Mouse (Mus musculus) inflammation-experienced regulatory T-cells (primary cell): ENCODE measurements around the gene Inf2. TPM values are rescaled to one million over a fixed set of nuclear protein-coding genes. Genes with fewer than 3 reads are reported as not detected.

Experiments
- polyA plus RNA-seq, 2 experiments: library from polyadenylated mRNA; unstranded; fragments of 100-300 nt; shearing (Covaris generic); gene quantifications; one replicate each; pipeline ENCODE4 v1.2.1; 2017

Gene Inf2
- 10 to 100 TPM; 13.0 to 22.7 TPM for polyA plus RNA-seq

GRCm38 (mm10) chr12:112588426-112589256, at the start of gene Inf2:
Gene Inf2, plus strand, starts transcription at chr12:112588784.

GRCm38 (mm10) chr12:112619686-112620353, 31.2 kb downstream of the Inf2 start, which contains the start of gene Adssl1:
Gene Adssl1, plus strand, starts transcription at chr12:112620045.

GRCm38 (mm10) chr12:112644180-112644854, 55.7 kb downstream of the Inf2 start, which contains the start of gene Siva1:
Gene Siva1, plus strand, starts transcription at chr12:112644679.

Other genes with a start within 250 kb of the Inf2 start
- under 1 TPM in 1 of 2 experiments, not detected in 1; 0.44 TPM for gene A530016L24Rik, start 99.3 kb upstream of the Inf2 start, polyA plus RNA-seq
- gene Tmem179, start 72.0 kb upstream of the Inf2 start, polyA plus RNA-seq = under 1 TPM; 0.13 to 0.81 TPM
- 1 to 10 TPM; 1.8 to 5.6 TPM for gene Adssl1, start 31.3 kb downstream of the Inf2 start, polyA plus RNA-seq
- 10 to 100 TPM; 33.8 to 36.5 TPM for gene Siva1, start 55.9 kb downstream of the Inf2 start, polyA plus RNA-seq
- gene Akt1, start 86.1 kb downstream of the Inf2 start, polyA plus RNA-seq = 100 to 1,000 TPM; 163 to 181 TPM
- 1 to 10 TPM; 3.5 to 5.5 TPM for gene Zbtb42, start 90.0 kb downstream of the Inf2 start, polyA plus RNA-seq
- 10 to 100 TPM in 1 of 2 experiments, 1 to 10 TPM in 1; 9.6 to 20.3 TPM for gene Cep170b, start 131.7 kb downstream of the Inf2 start, polyA plus RNA-seq
- gene Pld4, start 171.9 kb downstream of the Inf2 start, polyA plus RNA-seq = 10 to 100 TPM in 1 of 2 experiments, 1 to 10 TPM in 1; 1.3 to 18.1 TPM
- not detected for gene Ahnak2, start 213.9 kb downstream of the Inf2 start, polyA plus RNA-seq
- gene Clba1, start 220.2 kb downstream of the Inf2 start, polyA plus RNA-seq = under 1 TPM in 1 of 2 experiments, not detected in 1; 0.82 TPM
- 10 to 100 TPM; 69.2 to 88.8 TPM for gene Cdca4, start 240.6 kb downstream of the Inf2 start, polyA plus RNA-seq